In the genomic region with DNA sequence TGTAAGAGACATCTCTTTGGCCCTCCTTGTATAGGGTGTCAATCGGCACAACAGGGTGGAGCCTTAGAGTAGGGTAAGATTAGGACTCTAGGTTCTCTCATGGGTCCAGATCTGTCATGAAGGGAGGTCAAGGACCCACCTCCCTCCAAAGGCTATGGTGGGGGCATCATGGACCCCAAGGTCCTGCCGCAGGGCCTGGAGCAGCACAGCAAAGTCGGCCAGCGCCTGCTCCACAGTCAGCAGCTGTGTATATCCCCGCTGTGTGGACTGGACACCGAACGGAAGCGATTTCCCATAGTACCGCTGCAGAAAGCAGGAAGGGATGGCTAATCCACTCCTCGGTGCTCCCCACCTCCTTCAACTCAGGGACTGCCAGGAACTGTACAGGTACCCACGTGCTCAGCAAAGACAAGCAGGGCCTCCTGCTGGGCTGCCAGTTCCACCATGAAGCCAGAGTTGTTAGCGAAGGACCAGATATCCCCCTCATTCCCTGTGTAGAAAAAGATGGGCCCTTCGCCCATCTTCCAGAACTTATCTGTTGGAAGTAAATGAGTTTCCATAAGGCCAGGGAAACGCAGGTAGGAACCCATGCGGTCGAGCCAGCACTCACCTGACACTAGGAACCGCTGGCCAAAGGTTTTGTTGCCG, we compare ENCODE assay signal across 9 mouse cellular contexts. TPM values are rescaled to one million over a fixed set of nuclear protein-coding genes. Genes with fewer than 3 reads are reported as not detected.
DNase-seq lines count a peak whose midpoint lies in the region; ATAC-seq and TF ChIP-seq lines count a peak whose summit lies in the region.
"Had no signal": no experiment of that assay in that cellular context is flagged by ENCODE, and none has a peak within 500 bp of the region (broad histone marks: within the 10 kb centered on the region; RNA-seq: fewer than 3 reads in every experiment).

No protein-coding gene starts in this region.

- H3K4me1 ChIP-seq in kidney, postnatal 0 days (replicated peaks; ENCODE audit: insufficient read depth, low read length), result peaks cover 11% of the 10 kb centered on the region
- peaks cover 15% of the 10 kb centered on the region for H3K4me1 ChIP-seq in embryonic facial prominence, embryonic 12.5 days
- peaks cover 18% of the 10 kb centered on the region for H3K4me1 ChIP-seq in hindbrain, postnatal 0 days (ENCODE audit: insufficient read depth, low read length)
- H3K4me1 ChIP-seq in midbrain, postnatal 0 days (ENCODE audit: insufficient read depth, low read length), result peaks cover 14% of the 10 kb centered on the region; the same call in 1 of the 2 replicates

- TF ChIP-seq CTCF in kidney, postnatal 0 days (IDR thresholded peaks at IDR 0.05; ENCODE audit: low read depth), result no peak
- TF ChIP-seq CTCF in hindbrain, postnatal 0 days (IDR thresholded peaks at IDR 0.05; ENCODE audit: low read depth), result no peak
- TF ChIP-seq CTCF in midbrain, postnatal 0 days (IDR thresholded peaks at IDR 0.05), result no peak

- DNase-seq in kidney, postnatal 0 days (ENCODE audit: low spot score), result no peak
- DNase-seq in kidney, adult 11 months, result no peak
- no peak for DNase-seq in hindbrain, postnatal 0 days (ENCODE audit: low spot score)
- DNase-seq in midbrain, postnatal 0 days (ENCODE audit: low spot score), result no peak
- DNase-seq in cerebellum, postnatal 36 days, result no peak
- DNase-seq in MN1 (ENCODE audit: low spot score), result no peak
- no peak for DNase-seq in kidney, adult 18-20 months

- ATAC-seq in kidney, postnatal 0 days (replicated peaks; ENCODE audit: low FRiP score, low read depth), result no peak
- no peak for ATAC-seq in embryonic facial prominence, embryonic 12.5 days (ENCODE audit: insufficient number of reproducible peaks, insufficient read depth, low FRiP score, low TSS enrichment)
- ATAC-seq in hindbrain, postnatal 0 days, result 0 out of 2 replicates have a peak, but pooled peaks have one; percentile 31
- no peak for ATAC-seq in midbrain, postnatal 0 days (ENCODE audit: low FRiP score)

- peaks cover 8% of the 10 kb centered on the region for H3K36me3 ChIP-seq in kidney, postnatal 0 days (ENCODE audit: insufficient read depth, low read length)
- H3K36me3 ChIP-seq in embryonic facial prominence, embryonic 12.5 days, result peaks cover 30% of the 10 kb centered on the region
- peaks cover 29% of the 10 kb centered on the region for H3K36me3 ChIP-seq in hindbrain, postnatal 0 days (ENCODE audit: insufficient read depth, low read length)
- H3K36me3 ChIP-seq in midbrain, postnatal 0 days (ENCODE audit: insufficient read depth, low read length), result peaks cover 20% of the 10 kb centered on the region

- peak overlapping the region; percentile 43 for H3K4me3 ChIP-seq in kidney, postnatal 0 days (replicated peaks; ENCODE audit: low read depth, low read length)
- peak overlapping the region; percentile 55 for H3K4me3 ChIP-seq in embryonic facial prominence, embryonic 12.5 days
- H3K4me3 ChIP-seq in hindbrain, postnatal 0 days (ENCODE audit: low read length), result peak overlapping the region; percentile 49
- H3K4me3 ChIP-seq in midbrain, postnatal 0 days (ENCODE audit: low read depth, low read length), result peak overlapping the region; percentile 46

- no peaks in the 10 kb centered on the region for H3K9me3 ChIP-seq in kidney, postnatal 0 days (replicated peaks; ENCODE audit: low read length)
- no peaks in the 10 kb centered on the region for H3K9me3 ChIP-seq in embryonic facial prominence, embryonic 12.5 days
- H3K9me3 ChIP-seq in hindbrain, postnatal 0 days (ENCODE audit: low read length), result no peaks in the 10 kb centered on the region
- H3K9me3 ChIP-seq in midbrain, postnatal 0 days (ENCODE audit: low read length), result no peaks in the 10 kb centered on the region

- H3K27me3 ChIP-seq in kidney, postnatal 0 days (ENCODE audit: insufficient read depth, low read length), result no peaks in the 10 kb centered on the region
- no peaks in the 10 kb centered on the region for H3K27me3 ChIP-seq in embryonic facial prominence, embryonic 12.5 days
- H3K27me3 ChIP-seq in hindbrain, postnatal 0 days (ENCODE audit: insufficient read depth, low read length), result no peaks in the 10 kb centered on the region
- no peaks in the 10 kb centered on the region for H3K27me3 ChIP-seq in midbrain, postnatal 0 days (ENCODE audit: insufficient read depth, low read length)

- 41% methylated on average over 18 of the region's 18 CpGs for WGBS in kidney, postnatal 0 days
- 39% methylated on average over 18 of the region's 18 CpGs for WGBS in embryonic facial prominence, embryonic 12.5 days
- WGBS in hindbrain, postnatal 0 days, result 43% methylated on average over 18 of the region's 18 CpGs
- 40% methylated on average over 18 of the region's 18 CpGs for WGBS in midbrain, postnatal 0 days

- H3K9ac ChIP-seq in kidney, postnatal 0 days (ENCODE audit: low read depth, low read length), result peak overlapping the region; percentile 50
- H3K9ac ChIP-seq in embryonic facial prominence, embryonic 12.5 days, result 0 out of 2 replicates have a peak overlapping the region, but pooled peaks have one; percentile 40
- H3K9ac ChIP-seq in hindbrain, postnatal 0 days (replicated peaks; ENCODE audit: low read length), result peak overlapping the region; percentile 53; the same call in 1 of the 2 replicates
- H3K9ac ChIP-seq in midbrain, postnatal 0 days (replicated peaks; ENCODE audit: low read length, poor library complexity, severe bottlenecking), result peak overlapping the region; percentile 62

- no peak overlapping the region for H3K27ac ChIP-seq in kidney, postnatal 0 days
- H3K27ac ChIP-seq in embryonic facial prominence, embryonic 12.5 days, result no peak overlapping the region
- no peak overlapping the region for H3K27ac ChIP-seq in hindbrain, postnatal 0 days
- no peak overlapping the region for H3K27ac ChIP-seq in midbrain, postnatal 0 days (ENCODE audit: low read depth, low read length)

- peak overlapping the region; percentile 76 for H3K4me2 ChIP-seq in kidney, postnatal 0 days (ENCODE audit: low read length)
- peak overlapping the region; percentile 79 for H3K4me2 ChIP-seq in embryonic facial prominence, embryonic 12.5 days (replicated peaks)
- H3K4me2 ChIP-seq in hindbrain, postnatal 0 days (ENCODE audit: low read depth, low read length), result peak overlapping the region; percentile 92
- peak overlapping the region; percentile 92 for H3K4me2 ChIP-seq in midbrain, postnatal 0 days (ENCODE audit: low read depth, low read length, poor library complexity, severe bottlenecking)

RNA-seq across cellular contexts. Expression of a gene that starts 0.6 kb away (rescaled TPM):
- 28.5 and 31.5 TPM in 2 replicates for polyA plus RNA-seq in kidney, postnatal 0 days (2015; fragmentation: Nextera tagmentation; extraction: Ambion mirVana)
- polyA plus RNA-seq in embryonic facial prominence, embryonic 12.5 days (2016; fragmentation: Nextera tagmentation; extraction: Ambion mirVana), result 25.0 and 27.0 TPM in 2 replicates
- 19.0 and 30.0 TPM in 2 replicates for total RNA-seq in hindbrain, postnatal 0 days (2014; rRNA removed)
- polyA plus RNA-seq in hindbrain, postnatal 0 days (2015; fragmentation: Nextera tagmentation; extraction: Ambion mirVana), result 24.7 and 27.8 TPM in 2 replicates
- total RNA-seq in midbrain, postnatal 0 days (2014; rRNA removed), result 14.9 and 20.3 TPM in 2 replicates
- polyA plus RNA-seq in midbrain, postnatal 0 days (2015; fragmentation: Nextera tagmentation; extraction: Ambion mirVana), result 22.7 and 26.2 TPM in 2 replicates

RNA-seq across cellular contexts. Expression of a gene that starts 9.9 kb away (rescaled TPM):
- polyA plus RNA-seq in kidney, postnatal 0 days (2015; fragmentation: Nextera tagmentation; extraction: Ambion mirVana), result 80.5 and 92.8 TPM in 2 replicates
- polyA plus RNA-seq in embryonic facial prominence, embryonic 12.5 days (2016; fragmentation: Nextera tagmentation; extraction: Ambion mirVana), result 7.9 and 8.9 TPM in 2 replicates
- 5.8 and 7.5 TPM in 2 replicates for total RNA-seq in hindbrain, postnatal 0 days (2014; rRNA removed)
- polyA plus RNA-seq in hindbrain, postnatal 0 days (2015; fragmentation: Nextera tagmentation; extraction: Ambion mirVana), result 15.6 and 18.5 TPM in 2 replicates
- 7.9 and 9.9 TPM in 2 replicates for total RNA-seq in midbrain, postnatal 0 days (2014; rRNA removed)
- 11.7 and 14.1 TPM in 2 replicates for polyA plus RNA-seq in midbrain, postnatal 0 days (2015; fragmentation: Nextera tagmentation; extraction: Ambion mirVana)

RNA-seq across cellular contexts. Expression of a gene that starts 16.6 kb away (rescaled TPM):
- polyA plus RNA-seq in kidney, postnatal 0 days (2015; fragmentation: Nextera tagmentation; extraction: Ambion mirVana), result 17.9 and 19.3 TPM in 2 replicates
- 51.4 and 51.6 TPM in 2 replicates for polyA plus RNA-seq in embryonic facial prominence, embryonic 12.5 days (2016; fragmentation: Nextera tagmentation; extraction: Ambion mirVana)
- 38.1 and 40.2 TPM in 2 replicates for total RNA-seq in hindbrain, postnatal 0 days (2014; rRNA removed)
- polyA plus RNA-seq in hindbrain, postnatal 0 days (2015; fragmentation: Nextera tagmentation; extraction: Ambion mirVana), result 20.2 and 22.0 TPM in 2 replicates
- 18.9 and 21.6 TPM in 2 replicates for total RNA-seq in midbrain, postnatal 0 days (2014; rRNA removed)
- polyA plus RNA-seq in midbrain, postnatal 0 days (2015; fragmentation: Nextera tagmentation; extraction: Ambion mirVana), result 12.7 and 13.4 TPM in 2 replicates

RNA-seq across cellular contexts. Expression of a gene that starts 23.4 kb away (rescaled TPM):
- polyA plus RNA-seq in kidney, postnatal 0 days (2015; fragmentation: Nextera tagmentation; extraction: Ambion mirVana), result 57.9 and 59.6 TPM in 2 replicates
- 66.5 and 75.8 TPM in 2 replicates for polyA plus RNA-seq in embryonic facial prominence, embryonic 12.5 days (2016; fragmentation: Nextera tagmentation; extraction: Ambion mirVana)
- 52.6 and 67.9 TPM in 2 replicates for total RNA-seq in hindbrain, postnatal 0 days (2014; rRNA removed)
- 46.7 and 49.7 TPM in 2 replicates for polyA plus RNA-seq in hindbrain, postnatal 0 days (2015; fragmentation: Nextera tagmentation; extraction: Ambion mirVana)
- 58.9 and 60.0 TPM in 2 replicates for total RNA-seq in midbrain, postnatal 0 days (2014; rRNA removed)
- polyA plus RNA-seq in midbrain, postnatal 0 days (2015; fragmentation: Nextera tagmentation; extraction: Ambion mirVana), result 42.2 and 53.1 TPM in 2 replicates

RNA-seq across cellular contexts. Expression of a gene that starts 36.6 kb away (rescaled TPM):
- 0.58 and 0.66 TPM in 2 replicates for polyA plus RNA-seq in kidney, postnatal 0 days (2015; fragmentation: Nextera tagmentation; extraction: Ambion mirVana)
- 1.0 and 1.9 TPM in 2 replicates for polyA plus RNA-seq in embryonic facial prominence, embryonic 12.5 days (2016; fragmentation: Nextera tagmentation; extraction: Ambion mirVana)
- total RNA-seq in hindbrain, postnatal 0 days (2014; rRNA removed), result 146 and 156 TPM in 2 replicates
- polyA plus RNA-seq in hindbrain, postnatal 0 days (2015; fragmentation: Nextera tagmentation; extraction: Ambion mirVana), result 69.5 and 75.7 TPM in 2 replicates
- total RNA-seq in midbrain, postnatal 0 days (2014; rRNA removed), result 120 and 146 TPM in 2 replicates
- polyA plus RNA-seq in midbrain, postnatal 0 days (2015; fragmentation: Nextera tagmentation; extraction: Ambion mirVana), result 71.5 and 72.3 TPM in 2 replicates
- polyA plus RNA-seq: activated CD4-positive, CD25-positive, alpha-beta regulatory T cell, adult 4 months had no signal
